Mouse (Mus musculus): ENCODE data around the gene Ttll7. TPM values are rescaled to one million over a fixed set of nuclear protein-coding genes. Genes with fewer than 3 reads are reported as not detected.

Gene Ttll7
- polyA plus RNA-seq, 1 experiment from 2014 or later, result 4.4 TPM

GRCm38 (mm10) chr3:147029718-147030117, 177.6 kb downstream of the Ttll7 start:
- no peaks in the 10 kb centered on the region for H3K36me3 ChIP-seq
- 0 out of 2 replicates have a peak, but pooled peaks cover 6% of the 10 kb centered on the region for H3K4me1 ChIP-seq (replicated peaks)
- H3K4me3 ChIP-seq, result no peak overlapping the region
- H3K27me3 ChIP-seq (ENCODE audit: insufficient read depth, poor library complexity, severe bottlenecking), result no peaks in the 10 kb centered on the region
- H3K27ac ChIP-seq, result no peak overlapping the region
- no peak for DNase-seq (ENCODE audit: low spot score)
- 83% methylated on average over 11 of the region's 11 CpGs for WGBS
- H3K9me3 ChIP-seq, result no peaks in the 10 kb centered on the region

- WGBS, result 50% methylated on average over 11 of the region's 11 CpGs
- no peaks in the 10 kb centered on the region for H3K36me3 ChIP-seq
- H3K27me3 ChIP-seq (ENCODE audit: insufficient read depth, poor library complexity, severe bottlenecking), result no peaks in the 10 kb centered on the region
- H3K27ac ChIP-seq, result no peak overlapping the region
- H3K9me3 ChIP-seq, result no peaks in the 10 kb centered on the region
- no peak for DNase-seq (ENCODE audit: low spot score)
- H3K4me3 ChIP-seq, result no peak overlapping the region
- H3K4me1 ChIP-seq (replicated peaks), result 0 out of 2 replicates have a peak, but pooled peaks cover 6% of the 10 kb centered on the region
Observed at GRCm38 (mm10) chr3:147030266-147030880, 178.2 kb downstream of the Ttll7 start.

Other genes starting within 250 kb of the Ttll7 start
- gene Dnase2b, start 236.8 kb upstream of the Ttll7 start, polyA plus RNA-seq (2016; fragmentation: Nextera tagmentation; extraction: Ambion mirVana), result not detected in 2 replicates
- gene 4930503B20Rik, start 201.1 kb upstream of the Ttll7 start, polyA plus RNA-seq (2016; fragmentation: Nextera tagmentation; extraction: Ambion mirVana), result not detected in 2 replicates
- 0.71 and 1.1 TPM in 2 replicates for gene Samd13, start 166.8 kb upstream of the Ttll7 start, polyA plus RNA-seq (2016; fragmentation: Nextera tagmentation; extraction: Ambion mirVana)
- gene Prkacb, start 39.4 kb upstream of the Ttll7 start, polyA plus RNA-seq (2016; fragmentation: Nextera tagmentation; extraction: Ambion mirVana), result 57.0 and 60.5 TPM in 2 replicates

Measured in hindbrain, embryonic 10.5 days (tissue).